Mouse (Mus musculus) liver, postnatal 0 days (tissue): Measurements from ENCODE around the gene Kat8.

ENCODE experiments used
- CTCF ChIP-seq: sonication (generic); IDR thresholded peaks from 2 replicates; pipeline ENCODE4 v1.5.1; 2016; ENCODE audit warnings: antibody characterized with exemption, low read depth
- EP300 ChIP-seq: IDR thresholded peaks from 2 replicates; pipeline ENCODE4 v1.6.1; 2016; ENCODE audit warnings: antibody characterized with exemption, low read depth, mild to moderate bottlenecking

DNA sequence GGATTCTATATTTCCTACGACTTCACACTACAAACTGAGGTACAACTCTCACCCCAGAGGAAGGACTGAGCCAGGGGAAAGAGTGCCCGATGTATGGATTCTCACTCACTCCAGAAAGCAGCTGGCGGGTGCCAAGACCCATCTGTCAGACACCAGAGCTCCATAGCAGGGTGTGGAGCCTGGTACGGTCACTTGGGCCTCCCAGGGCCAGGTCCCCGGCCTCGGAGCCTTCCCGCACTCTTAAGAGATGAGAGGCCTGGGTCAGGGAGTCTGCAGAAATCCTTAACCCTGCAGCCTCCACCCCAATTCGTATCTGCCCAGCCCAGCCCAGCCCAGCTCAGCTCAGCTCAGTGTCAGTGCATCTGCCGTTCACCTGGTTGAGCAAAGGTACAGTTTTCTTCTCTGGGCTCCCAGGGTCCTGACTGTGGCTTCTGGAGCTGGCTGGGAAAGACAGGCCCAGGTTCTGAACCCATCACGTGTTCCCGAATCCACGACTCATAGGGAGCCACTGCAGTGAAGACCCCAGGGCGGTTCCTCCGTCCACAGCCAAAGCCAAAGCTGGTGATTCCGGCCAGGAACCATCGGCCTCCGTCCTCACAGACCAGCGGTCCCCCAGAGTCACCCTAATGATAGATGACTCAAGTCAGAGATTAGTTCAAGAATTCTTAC lies 24.0 kb downstream of the Kat8 start:
- TF ChIP-seq CTCF (no peak), EP300 (no peak)
